Mouse (Mus musculus): ENCODE data around the gene Tom1l2. TPM values are rescaled to one million over a fixed set of nuclear protein-coding genes. Genes with fewer than 3 reads are reported as not detected.
A peak's percentile ranks its signal among the peaks of the same experiment; 100 is the strongest.

Gene Tom1l2
- total RNA-seq, 2 experiments from 2014 or later, result 49.9 to 61.5 TPM

GRCm38 (mm10) chr11:60346537-60346936 lies 6.2 kb downstream of the Tom1l2 start:
- peak; percentile 82 for DNase-seq

DNA sequence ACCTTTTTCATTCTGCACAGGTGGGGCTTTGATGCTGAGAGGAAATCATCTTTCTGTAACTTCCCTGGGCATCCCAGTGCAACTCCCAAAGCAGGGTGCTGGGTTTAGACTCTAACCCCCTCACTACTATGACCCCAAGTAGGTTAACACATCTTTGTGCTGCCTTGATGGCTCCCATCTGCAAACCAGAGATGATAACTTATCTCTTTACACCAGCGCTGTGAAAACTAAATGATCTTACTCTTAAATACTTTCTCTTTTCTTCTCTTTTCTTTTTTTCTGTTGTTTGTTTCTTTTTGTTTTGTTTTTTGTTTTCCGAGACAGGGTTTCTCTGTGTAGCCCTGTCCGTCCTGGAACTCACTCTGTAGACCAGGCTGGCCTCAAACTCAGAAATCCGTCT lies 6.8 kb downstream of the Tom1l2 start:
- DNase-seq, result no peak

- DNase-seq, result peak; percentile 50
Observed at GRCm38 (mm10) chr11:60339361-60339760, 13.3 kb downstream of the Tom1l2 start.

GRCm38 (mm10) chr11:60338291-60338690 lies 14.4 kb downstream of the Tom1l2 start:
- peak; percentile 71 for DNase-seq

DNA sequence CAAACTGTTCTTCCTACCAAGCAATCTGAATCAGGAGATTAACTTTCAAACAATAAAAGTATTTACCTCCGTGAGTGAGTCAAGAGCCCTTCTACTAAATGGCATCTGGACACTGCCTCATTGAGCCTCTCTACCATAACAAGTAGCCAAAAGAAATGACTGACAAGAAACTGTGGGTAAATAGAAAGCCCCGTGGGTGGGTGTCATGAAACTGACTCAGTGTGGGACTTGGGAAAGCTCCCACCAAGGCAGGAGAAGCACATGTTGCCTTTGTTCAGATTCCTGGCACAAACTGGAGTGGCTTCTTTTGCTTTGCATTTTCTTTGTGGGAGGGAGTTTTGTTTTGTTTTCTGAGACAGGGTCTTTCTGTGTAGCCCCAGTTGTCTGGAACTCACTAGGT lies 16.9 kb downstream of the Tom1l2 start:
- no peak for DNase-seq

GRCm38 (mm10) chr11:60334124-60334523 lies 18.6 kb downstream of the Tom1l2 start:
- no peak for DNase-seq

- DNase-seq, result no peak
Observed at GRCm38 (mm10) chr11:60333461-60333860, 19.2 kb downstream of the Tom1l2 start.

DNA sequence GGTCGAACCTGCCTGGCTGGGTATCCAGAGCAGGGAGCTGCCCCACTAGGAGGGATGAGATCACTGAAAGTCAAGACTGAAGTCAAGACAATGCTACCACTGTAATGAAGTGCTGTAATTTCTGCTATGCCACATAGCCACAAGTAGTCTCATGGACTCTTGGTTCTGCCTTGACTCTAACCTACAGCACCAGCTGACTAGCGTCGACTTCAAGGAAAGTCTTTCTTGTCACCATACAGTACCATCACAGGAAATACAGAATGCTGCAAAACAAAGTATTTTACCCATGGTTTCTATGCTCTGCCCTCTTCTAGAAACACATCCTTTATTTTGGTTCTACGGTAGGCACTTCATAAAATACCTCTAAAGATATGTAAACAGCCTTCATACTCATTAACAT lies 22.2 kb downstream of the Tom1l2 start:
- DNase-seq, result no peak

- no peak for DNase-seq
Observed at GRCm38 (mm10) chr11:60323731-60324130, 29.0 kb downstream of the Tom1l2 start.

GRCm38 (mm10) chr11:60321438-60321837 lies 31.3 kb downstream of the Tom1l2 start:
- DNase-seq, result no peak

- DNase-seq, result no peak
Observed at GRCm38 (mm10) chr11:60320426-60321037, 32.2 kb downstream of the Tom1l2 start.

GRCm38 (mm10) chr11:60319257-60320066 lies 33.2 kb downstream of the Tom1l2 start:
- DNase-seq, result no peak

GRCm38 (mm10) chr11:60318716-60319115 lies 34.0 kb downstream of the Tom1l2 start:
- DNase-seq, result peak; percentile 20

DNA sequence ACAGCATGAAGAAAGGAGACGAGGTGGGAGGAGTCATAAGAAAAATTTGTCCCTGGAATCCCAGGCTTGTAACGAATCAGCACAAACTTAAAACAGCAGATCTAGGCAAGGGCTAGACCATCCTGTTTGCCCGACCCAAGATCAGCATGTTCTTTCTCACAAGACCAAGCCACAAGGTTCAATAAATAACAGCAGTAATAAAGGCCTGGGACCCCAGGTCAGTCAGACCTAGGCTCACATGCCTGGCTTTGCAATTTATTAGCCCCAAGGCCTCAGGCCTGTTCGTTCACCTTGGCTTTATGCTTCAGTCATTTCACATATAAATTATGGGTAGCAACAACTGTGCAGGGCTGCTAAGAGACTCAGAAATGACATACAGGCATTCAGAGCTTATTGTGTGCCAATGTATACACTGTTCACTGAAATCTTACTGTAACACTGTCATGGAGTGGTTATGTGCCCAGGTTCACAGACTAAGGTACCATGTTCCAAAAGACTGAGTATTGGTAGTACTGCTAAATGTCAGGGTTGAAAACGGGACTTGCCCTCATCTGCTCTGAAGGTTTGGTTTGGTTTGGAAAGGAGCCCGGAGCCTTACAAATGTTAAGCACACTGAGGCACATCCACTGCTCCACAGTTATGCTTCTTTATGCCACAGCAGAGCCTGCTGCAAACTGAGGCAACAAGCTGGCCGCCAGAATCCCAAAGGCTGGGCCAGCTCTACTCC lies 35.2 kb downstream of the Tom1l2 start:
- DNase-seq, result peak; percentile 56

- DNase-seq, result no peak
Observed at GRCm38 (mm10) chr11:60316883-60317282, 35.8 kb downstream of the Tom1l2 start.

DNA sequence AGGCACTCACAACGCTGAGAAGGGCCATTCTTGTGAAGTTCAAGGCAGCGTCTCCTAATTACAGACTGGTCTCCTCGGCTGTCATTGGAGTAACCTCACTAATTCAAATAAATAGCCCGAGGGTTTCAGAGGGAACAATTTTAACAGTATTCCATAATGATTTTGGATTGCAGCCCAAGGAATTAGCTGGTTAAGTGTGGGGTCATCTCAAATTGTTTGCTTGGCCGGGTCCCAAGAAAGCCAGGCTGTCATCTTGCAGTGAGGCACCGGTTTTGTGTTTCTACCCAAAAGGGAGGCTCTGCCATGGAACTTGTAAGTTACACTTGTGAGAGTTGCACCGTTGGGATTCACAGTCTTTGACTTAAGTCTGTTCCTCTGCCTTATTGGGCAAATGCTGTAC lies 36.5 kb downstream of the Tom1l2 start:
- DNase-seq, result peak; percentile 25

GRCm38 (mm10) chr11:60311025-60311854 lies 41.5 kb downstream of the Tom1l2 start:
- DNase-seq, result peak; percentile 92

DNA sequence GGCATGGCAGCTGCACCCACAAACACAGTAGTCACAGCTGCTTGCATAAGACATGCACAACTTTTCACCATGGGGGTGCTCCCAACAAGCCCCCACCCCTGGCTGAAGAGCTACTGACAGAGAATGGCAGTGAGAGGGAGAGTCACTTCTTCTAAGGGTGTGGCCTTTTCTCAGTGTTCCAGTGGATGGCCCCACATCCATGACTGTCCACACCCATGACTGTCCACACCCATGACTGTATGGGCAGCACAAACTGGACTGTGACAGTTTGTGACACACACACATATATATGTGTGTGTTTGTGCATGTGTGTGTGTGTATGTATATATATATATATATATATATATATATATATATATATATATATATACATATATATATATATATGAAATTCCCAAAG lies 42.8 kb downstream of the Tom1l2 start:
- no peak for DNase-seq

DNA sequence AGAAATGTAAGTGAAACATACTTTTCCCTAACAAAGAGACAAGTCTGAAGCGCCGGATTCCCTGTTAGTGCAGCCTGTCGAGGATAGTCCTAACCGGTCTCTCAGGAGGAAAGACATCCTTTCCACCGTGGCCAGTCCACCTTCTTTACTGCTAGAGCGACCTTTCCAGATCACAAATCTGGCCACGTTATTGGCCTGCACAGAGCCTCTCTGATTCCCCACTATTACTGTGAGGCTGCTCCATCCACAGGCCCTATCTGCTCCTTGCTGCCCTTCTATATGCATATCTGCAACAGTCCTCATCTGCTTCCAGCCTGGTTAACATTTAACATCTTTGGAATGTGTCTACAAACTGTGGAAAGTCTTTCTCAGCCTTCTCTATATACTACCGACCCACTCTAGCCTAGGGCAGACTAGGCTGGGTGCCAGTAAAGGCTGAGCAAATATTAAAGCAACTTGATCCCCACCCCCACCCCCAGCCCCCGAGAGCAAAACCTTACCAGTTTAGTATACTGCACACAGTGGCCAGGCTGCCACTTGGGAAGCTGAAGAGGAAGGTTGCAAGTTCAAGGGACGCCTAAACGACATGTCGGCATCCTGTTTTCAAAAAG lies 44.1 kb downstream of the Tom1l2 start:
- no peak for DNase-seq

DNA sequence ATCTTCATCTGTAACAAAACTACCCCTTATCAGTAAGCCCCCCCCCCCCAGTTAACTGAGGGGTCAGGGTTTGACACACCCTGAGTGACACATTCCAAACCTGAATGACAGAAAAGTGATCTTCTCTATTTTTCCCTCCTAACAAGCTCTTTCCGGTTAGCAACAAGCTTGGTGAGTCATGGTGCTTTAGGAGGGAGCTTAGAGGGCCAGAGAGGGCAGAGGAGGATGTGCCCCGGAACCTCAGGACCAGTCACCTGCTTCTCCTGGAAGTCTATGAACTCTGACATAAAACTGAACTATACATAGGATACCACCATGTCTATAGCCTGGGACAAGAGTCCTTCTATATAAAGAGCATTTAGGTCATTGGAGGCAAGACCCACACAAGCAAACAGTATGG lies 44.6 kb downstream of the Tom1l2 start:
- DNase-seq, result peak; percentile 30

DNA sequence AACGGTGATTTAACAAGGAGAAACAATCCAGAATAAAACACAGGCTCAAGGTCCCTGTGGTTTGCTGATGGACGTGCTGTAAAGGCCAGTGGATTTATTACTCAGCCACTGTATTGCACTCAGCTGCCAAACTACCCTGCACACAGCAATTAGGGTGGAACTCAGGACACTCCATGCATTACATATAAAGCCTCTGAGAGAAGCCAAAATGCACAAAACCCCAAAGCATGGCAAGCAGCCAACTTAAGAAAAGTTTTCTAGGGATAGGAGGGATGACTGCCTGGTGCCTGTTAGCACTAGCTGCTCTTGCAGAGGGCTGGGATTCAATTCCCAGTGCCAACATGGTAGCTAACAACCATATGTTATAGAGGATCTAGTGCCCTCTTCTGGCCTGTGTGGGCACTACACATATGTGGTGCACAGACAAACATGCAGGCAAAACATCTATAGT lies 45.3 kb downstream of the Tom1l2 start:
- DNase-seq, result peak; percentile 43

GRCm38 (mm10) chr11:60306834-60307233 lies 45.9 kb downstream of the Tom1l2 start:
- DNase-seq, result peak; percentile 65

Data from adrenal gland, postnatal 10 days (tissue).